Mouse (Mus musculus) lung, adult 2 months (tissue): ENCODE data around the gene Clybl.

ENCODE experiments used
- CTCF ChIP-seq: fragments of 200-500 bp; IDR thresholded peaks from 2 replicates; pipeline ENCODE4 v1.5.1; 2011; ENCODE audit warnings: mild to moderate bottlenecking, low read length, control low read depth; ENCODE audit not compliant: insufficient read depth
- POLR2A ChIP-seq: fragments of 200-500 bp; IDR thresholded peaks from 2 replicates; pipeline ENCODE4 v1.6.1; 2011; ENCODE audit warnings: low read depth, mild to moderate bottlenecking, control low read depth, low read length, borderline replicate concordance; ENCODE audit errors: extremely low read depth

DNA sequence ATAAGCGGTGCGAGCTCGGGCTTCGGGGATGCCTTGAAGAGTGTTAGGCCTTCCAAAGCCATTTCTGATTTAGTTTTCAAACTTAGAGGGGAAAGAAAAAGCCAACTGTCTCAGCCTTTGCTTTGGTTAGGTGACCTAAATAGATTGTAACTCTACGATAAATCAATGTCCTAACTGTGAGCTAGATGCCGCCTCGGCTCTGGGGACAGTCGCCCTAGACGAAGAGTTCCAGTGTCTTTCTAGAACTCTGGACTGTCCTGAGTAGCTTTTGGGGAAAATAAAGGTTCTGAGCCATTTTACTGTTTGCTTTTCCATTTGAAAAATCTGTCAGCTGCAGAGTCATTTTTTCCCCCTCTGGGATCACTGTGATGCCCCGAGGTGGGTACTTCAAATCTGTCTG, 49.6 kb downstream of the Clybl start:
- no peak for TF ChIP-seq CTCF
- no peak for TF ChIP-seq POLR2A
